Mouse (Mus musculus): Measurements from ENCODE around the gene Cpeb4.
"Not testable (repeated sequence)": the region's sequence is repeated elsewhere in the genome, so short reads cannot be mapped to it uniquely, and the experiment has no call there.

The Cpeb4 gene

GRCm38 (mm10) chr11:31871911-31872310, at the start of gene Cpeb4:
TSS of gene Cpeb4 (plus strand) at chr11:31872211.
- DNase-seq (ENCODE audit: low read depth, low spot score), result no peak

DNA sequence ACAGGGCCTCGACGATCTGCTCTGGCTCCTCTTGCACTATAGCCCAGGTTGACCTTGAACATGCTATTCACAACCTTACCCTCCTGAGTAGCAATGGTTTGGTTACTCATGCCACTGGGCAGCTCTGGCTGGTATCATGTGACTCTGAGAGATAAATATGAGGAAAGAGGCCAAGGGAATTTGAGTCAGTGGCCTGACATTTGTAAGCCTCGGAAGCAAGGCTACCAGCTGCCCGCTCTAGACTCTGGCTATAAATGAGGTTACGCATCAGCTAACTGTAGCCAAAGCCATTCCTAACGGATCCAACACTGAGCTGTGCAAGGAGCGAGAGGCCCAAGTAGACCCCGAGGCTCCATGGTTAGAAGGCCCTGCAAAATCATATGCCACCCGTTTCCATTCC, 49.5 kb upstream of the Cpeb4 start:
- no peak for DNase-seq (ENCODE audit: low read depth, low spot score)

DNA sequence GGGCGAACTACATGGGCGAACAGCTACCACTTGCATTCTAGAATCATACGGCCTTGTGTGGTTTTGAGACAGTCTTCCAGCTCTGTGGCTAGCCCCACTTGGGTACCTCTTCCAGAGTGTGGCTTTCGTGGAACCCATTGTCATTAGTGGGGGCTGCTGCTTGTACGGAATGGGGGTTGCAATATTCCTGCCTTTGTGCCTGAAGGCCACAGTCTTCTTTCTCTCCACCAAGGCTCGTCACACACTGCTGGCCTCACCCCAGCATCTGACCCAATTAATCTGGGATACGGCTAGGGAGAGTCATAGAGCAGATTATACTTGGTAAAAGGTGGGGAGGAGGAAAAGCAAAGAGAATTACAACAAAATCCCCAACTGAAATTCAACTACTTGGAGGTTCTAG, 48.5 kb upstream of the Cpeb4 start:
- no peak for DNase-seq (ENCODE audit: low read depth, low spot score)

DNA sequence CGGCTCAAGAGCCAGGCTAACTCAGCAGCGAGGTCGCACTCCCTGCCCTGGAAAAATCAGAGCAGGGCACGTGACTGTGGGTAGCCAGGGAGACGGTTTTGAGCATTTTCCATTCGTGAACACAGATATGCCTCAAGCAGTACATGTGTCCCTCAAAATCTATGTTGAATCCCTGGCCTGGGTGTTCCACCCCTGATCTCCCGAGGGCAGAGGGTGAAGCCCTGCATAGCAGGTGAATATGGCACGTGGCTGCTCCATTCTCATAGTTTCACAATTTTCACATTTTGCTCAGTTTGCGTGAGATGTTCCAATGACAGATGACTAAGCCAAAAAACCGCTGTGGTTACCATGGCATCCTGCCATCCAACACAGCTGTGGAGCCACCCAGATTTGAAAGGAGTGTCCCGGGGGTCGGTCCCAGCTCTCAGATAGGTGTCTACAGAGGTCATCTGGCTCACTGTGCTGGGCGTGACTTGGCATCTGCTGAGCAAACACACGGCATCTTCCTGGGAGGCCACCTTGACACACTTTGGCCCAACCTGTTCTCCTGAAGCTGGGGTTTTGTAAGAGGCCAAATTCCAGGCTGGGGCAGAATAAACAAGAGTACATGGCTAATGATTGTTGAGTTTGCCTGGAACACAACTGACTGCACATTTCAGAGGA, 47.4 kb upstream of the Cpeb4 start:
- DNase-seq (ENCODE audit: low read depth, low spot score), result no peak

GRCm38 (mm10) chr11:31828011-31828770, 43.8 kb upstream of the Cpeb4 start:
- no peak for DNase-seq (ENCODE audit: low read depth, low spot score)

DNA sequence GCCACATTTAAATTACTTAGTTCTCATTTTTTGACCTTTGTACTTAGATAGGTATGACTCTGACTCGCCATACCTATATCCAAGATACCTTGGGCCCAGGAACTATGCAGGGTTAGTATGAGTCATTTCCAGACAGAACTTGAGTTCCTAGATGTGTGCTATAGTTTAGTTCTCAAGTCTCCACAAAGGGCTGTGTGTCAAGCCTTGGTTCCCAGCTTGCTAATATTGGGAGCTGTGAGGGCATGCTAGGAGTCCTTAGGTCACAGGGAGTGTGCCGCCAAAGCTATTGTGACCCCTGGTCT, 43.3 kb upstream of the Cpeb4 start:
- no peak for DNase-seq (ENCODE audit: low read depth, low spot score)

DNA sequence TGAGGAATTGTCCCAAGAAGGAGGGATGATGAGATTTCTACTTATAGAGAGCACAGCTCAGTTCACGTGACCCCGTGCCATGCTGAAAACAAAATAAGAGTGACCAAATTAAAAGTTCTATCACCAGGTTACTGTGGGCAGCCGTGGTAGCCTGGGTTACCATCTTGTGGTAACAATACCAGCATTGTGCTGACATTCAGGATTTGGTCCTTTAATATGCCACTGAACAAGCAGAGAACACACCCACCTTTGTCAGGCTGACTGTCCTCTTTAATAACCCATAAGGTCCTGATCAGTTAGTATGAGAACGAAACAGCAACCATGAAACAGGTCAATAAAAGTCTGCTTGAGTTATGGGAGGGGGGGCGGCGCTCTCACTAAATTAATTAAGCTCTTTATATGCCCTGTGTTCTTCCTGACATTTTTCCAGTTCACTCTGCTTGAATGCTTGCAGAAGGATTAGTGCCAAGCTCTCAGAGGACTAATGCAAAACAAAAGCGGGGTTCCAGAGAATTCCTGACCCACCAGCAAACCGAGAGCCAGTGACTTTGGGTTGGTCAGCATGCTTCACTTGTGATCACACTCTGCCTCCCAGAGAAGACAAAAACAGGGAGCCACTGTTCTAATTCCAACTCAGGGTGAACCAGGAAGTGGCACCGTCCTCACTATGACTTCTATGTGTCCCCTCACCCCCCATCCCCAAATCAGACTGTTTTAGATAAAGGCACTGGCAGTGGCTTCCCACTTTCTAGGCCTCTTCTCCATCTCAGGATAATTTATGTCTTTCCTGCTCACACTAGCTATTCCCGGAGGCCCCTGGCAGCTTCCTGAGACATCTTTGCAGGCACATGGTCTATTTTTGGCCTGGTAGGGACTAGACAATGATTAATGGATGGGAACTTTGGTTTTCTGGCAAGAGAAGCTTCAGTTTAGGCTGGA, 41.5 kb upstream of the Cpeb4 start:
- DNase-seq (ENCODE audit: low read depth, low spot score), result no peak

DNA sequence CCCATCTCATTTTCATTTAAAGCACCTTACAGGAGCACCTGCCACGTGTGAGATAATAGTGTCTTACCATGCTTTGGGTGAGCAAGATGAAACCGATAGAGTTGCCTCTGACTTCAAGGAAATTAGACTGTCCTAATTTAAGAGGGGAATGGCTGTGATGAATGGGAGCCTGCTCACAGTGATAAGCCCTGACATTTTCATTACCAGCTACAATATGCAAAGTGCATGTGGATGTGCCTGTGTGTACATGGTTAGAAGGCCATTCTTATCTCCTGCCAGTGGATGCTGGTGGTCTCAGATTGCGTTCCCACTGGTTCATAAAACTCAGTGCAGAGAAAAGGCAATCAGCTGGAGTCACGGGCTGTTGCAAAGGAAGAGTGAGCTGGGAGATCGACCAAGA, 40.6 kb upstream of the Cpeb4 start:
- DNase-seq (ENCODE audit: low read depth, low spot score), result peak; percentile 67

DNA sequence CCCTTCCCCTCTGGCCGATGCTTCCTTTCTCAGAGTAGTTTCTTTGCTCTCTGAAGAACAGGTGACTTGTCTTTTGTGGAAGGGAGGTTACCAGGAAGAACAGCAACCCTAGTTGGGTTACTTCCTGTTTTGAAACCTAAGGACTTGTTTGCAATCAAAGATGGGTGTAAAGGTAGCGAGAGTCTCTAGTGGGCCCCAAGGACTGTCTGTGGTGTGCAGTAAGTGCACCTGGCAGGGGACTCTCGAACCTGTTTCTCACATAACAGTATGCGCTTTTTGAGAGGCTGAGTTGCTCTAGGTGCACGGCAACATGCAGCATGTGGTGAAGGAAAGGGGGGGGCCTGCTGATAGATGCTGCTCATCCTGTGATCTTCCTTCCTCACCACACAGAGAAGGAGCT, 40.0 kb upstream of the Cpeb4 start:
- DNase-seq (ENCODE audit: low read depth, low spot score), result no peak

GRCm38 (mm10) chr11:31832439-31832980, 39.5 kb upstream of the Cpeb4 start:
- DNase-seq (ENCODE audit: low read depth, low spot score), result no peak

DNA sequence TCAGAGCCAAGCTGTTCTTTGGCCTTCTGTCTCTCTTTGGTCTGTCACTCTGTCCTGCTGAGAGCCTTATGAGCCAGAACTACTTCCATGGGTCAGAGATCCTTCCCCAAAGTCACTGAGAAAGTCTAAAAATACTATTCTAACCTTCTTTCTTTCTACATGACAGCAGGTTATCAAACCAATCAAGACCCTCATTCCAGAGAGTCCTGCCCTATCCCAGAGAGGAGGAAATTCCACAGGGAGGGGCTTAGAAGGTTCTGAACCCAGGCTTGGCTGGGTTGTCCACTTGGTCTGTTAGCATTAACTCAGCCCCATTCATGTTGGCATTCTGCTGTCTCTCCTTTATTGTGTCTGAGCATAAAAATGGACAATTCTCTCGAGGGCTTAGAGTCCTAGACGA, 38.5 kb upstream of the Cpeb4 start:
- no peak for DNase-seq (ENCODE audit: low read depth, low spot score)

DNA sequence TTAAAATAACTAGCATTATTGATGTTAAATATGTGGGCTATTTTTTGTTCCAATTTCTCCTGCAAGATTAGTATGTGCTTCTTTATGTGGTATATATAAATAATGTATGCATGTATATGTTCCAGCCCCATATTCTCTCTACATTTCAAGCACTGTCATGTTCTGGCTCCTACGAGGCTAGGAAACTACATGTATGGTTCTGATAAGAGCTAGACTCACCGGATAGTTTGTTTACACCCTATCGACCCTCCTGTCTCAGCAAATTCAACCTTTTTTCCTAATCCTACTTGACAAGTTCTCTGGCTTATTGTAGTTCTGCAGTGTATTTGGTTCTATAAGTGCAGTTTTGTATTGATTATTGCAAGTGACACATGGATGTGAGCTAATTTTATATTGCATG, 36.7 kb upstream of the Cpeb4 start:
- peak; percentile 71 for DNase-seq (ENCODE audit: low read depth, low spot score)

DNA sequence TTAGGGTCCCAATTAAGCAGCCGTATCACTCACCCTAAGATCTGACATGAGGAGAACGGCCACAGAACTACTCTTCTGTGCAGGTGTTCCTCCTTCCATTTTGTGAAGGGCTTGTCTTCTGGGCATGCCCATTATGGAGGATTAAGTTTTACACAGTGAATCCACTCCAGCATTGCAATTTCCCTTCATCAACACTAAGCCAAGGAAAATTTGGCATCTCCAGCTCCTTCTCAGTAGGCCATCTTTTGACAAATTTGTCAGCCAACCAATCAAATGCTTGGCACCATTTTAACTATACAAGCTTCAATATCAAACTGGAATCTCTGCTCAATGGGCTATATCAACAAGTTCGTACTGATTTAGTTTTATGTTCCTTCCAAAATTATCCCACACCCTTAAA, 34.8 kb upstream of the Cpeb4 start:
- DNase-seq (ENCODE audit: low read depth, low spot score), result no peak

DNA sequence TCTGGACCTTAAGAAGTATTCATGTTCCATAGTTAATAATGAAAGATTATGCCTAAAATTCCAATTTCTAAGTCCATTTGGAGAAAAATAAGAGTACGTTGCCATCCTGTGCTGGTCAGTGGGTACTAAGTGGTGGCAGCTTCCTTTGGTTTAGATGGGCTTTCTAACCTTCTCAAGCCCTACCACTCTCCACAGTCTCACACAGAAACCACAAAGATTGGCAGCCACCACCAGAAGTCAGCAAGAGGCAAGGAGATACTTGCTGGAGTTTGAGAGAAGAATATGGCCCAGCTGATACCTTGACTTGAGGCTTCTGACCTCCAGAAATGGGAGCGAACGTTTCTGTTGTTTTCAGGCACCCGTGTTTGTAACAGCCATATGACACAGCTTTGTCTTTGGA, 34.3 kb upstream of the Cpeb4 start:
- no peak for DNase-seq (ENCODE audit: low read depth, low spot score)

DNA sequence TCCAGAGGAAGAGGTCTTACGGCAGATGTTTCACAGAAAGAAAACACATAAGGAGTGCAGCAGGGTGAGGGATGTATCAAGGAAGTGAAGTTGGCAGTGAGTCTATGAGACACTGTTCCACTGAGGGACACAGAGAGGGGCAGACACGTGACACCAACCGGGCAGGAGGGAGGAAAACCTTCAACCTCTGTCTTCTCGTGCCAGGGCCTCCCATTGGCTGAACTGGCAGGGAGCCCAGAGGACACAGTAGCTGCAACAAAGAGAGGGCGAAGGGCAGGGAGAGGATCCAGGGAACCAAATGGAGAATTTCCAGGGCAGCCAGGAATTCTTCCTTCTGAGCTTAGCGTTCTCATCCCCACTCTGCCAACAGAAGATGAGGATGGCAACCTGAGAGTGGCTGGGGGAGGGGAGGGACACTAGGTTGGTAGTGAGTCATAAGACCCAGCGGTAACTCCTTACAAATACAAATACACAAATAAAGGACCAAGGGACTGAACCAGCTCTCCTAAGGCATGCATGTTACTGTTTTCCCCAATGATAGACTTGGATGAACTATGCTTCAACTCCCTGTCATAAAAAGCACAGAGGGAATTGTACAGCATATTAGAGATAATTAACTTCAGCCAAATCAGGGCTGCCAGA, 33.4 kb upstream of the Cpeb4 start:
- DNase-seq (ENCODE audit: low read depth, low spot score), result no peak

DNA sequence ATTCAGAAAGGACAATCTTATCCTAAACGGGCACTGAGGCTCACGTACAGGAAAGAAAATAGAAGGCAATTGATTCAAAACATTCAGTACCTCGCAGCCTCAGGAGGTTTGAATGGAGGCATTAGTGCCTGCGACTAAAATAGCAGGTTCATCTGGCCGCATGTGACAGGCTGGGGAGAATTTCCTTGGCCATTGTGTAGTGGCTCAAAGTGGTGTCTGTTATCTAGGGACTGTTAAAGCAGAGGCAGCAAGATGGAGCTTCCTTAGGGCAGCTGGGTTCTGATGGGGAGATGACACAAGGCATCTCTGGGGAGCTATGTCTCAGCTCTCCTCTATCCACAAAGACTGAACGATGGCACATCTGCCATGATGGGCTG, 32.9 kb upstream of the Cpeb4 start:
- no peak for DNase-seq (ENCODE audit: low read depth, low spot score)

DNA sequence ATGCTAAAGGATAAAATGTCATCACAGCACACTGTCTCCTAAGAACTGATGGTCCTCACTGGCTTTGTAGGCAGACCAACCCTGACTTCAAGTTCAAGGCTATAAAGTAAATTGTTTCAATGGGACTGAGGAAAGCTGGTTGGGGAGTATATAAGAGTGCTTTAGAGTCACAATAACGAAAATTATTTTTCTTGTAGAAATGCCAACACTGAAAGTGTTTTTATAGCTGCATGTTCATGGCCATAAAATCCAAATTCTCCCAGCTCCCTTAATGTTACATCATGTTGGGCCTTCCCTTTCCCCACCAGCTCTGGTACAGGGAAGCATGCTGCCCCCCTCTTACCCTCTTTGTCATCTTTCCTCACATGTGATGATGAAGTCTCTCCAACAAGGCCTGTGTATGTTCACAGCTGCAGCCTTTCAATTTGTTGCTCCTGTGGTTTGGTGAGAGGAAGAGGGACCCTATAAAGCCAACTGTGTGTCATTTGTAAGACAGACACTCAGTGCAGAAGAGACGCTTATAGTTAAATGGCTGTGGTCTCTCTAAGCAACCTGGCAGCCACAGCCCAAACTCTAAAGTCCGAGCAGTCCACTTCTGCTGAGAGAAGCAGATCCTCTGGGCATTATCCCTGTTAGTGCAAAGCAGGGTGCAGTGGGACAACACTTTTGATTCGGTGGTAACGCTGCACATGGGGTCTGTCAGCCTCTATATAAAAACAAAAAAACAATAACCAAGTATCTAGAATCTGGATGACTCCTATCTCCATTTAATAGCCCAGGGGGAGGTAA, 29.6 kb upstream of the Cpeb4 start:
- no peak for DNase-seq (ENCODE audit: low read depth, low spot score)

- no peak for DNase-seq (ENCODE audit: low read depth, low spot score)
These were observed 28.7 kb upstream of the Cpeb4 start for GRCm38 (mm10) chr11:31843177-31843833.

GRCm38 (mm10) chr11:31843834-31844188, 28.2 kb upstream of the Cpeb4 start:
- DNase-seq (ENCODE audit: low read depth, low spot score), result peak; percentile 92

DNA sequence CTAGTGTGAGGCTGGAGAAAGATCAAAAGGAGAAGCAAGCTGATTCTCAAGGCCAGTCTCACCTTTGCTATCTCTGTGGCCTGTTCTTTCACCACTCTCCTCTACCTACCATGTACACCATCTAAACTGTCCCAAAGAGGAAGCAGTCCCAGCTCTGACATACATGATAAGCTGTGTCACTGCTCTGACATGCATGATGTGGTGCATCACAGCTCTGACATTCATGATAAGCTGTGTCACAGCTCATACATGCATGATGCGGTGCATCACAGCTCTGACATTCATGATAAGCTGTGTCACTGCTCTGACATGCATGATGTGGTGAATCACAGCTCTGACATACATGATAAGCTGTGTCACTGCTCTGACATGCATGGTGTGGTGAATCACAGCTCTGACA, 26.9 kb upstream of the Cpeb4 start:
- not testable (repeated sequence) for DNase-seq (ENCODE audit: low read depth, low spot score)

All from c-Kit-negative CD71-positive TER-119-positive erythroid progenitor cells, embryonic 14.5 days (primary cell).